Mouse (Mus musculus) stomach, embryonic 15.5 days (tissue): ENCODE results near the gene Phf21a. TPM values are rescaled to one million over a fixed set of nuclear protein-coding genes. Genes with fewer than 3 reads are reported as not detected.

Experiments
- ATAC-seq: fragments of 200-750 bp; cut with Nextera tagmentation; 2 replicates; pipeline ENCODE4 v1.8.0; 2017; ENCODE audit warnings: low read depth, moderate number of reproducible peaks, moderate TSS enrichment; ENCODE audit not compliant: insufficient read depth, low FRiP score
- H3K27ac ChIP-seq: fragments of 300-500 bp; sonication (generic); 2 replicates; pipeline ENCODE4 v1.5.1; 2015; ENCODE audit warnings: mild to moderate bottlenecking, inconsistent platforms
- H3K27me3 ChIP-seq: fragments of 300-500 bp; sonication (generic); replicated peaks from 2 replicates; pipeline ENCODE4 v1.6.1; 2015; ENCODE audit warnings: inconsistent platforms
- H3K36me3 ChIP-seq: fragments of 300-500 bp; sonication (generic); 2 replicates; pipeline ENCODE4 v1.6.1; 2015; ENCODE audit warnings: inconsistent platforms
- H3K4me1 ChIP-seq: fragments of 300-500 bp; sonication (generic); 2 replicates; pipeline ENCODE4 v1.6.1; 2015; ENCODE audit warnings: inconsistent platforms
- H3K4me2 ChIP-seq: fragments of 300-500 bp; sonication (generic); 2 replicates; pipeline ENCODE4 v1.6.1; 2015; ENCODE audit warnings: mild to moderate bottlenecking, inconsistent platforms
- H3K4me3 ChIP-seq: fragments of 300-500 bp; sonication (generic); replicated peaks from 2 replicates; pipeline ENCODE4 v1.5.1; 2015; ENCODE audit warnings: inconsistent platforms
- H3K9ac ChIP-seq: fragments of 300-500 bp; sonication (generic); 2 replicates; pipeline ENCODE4 v1.6.1; 2015; ENCODE audit warnings: inconsistent platforms
- H3K9me3 ChIP-seq: fragments of 300-500 bp; sonication (generic); 2 replicates; pipeline ENCODE4 v1.6.1; 2016; ENCODE audit warnings: inconsistent platforms
- WGBS: fragments of 180-500 bp; shearing (Covaris S2); methylation state at CpG from one replicate; pipeline ENCODE4 v1.1.7; 2015; 5-methylcytosine and 5-hydroxymethylcytosine counted together
- polyA plus RNA-seq: library from polyadenylated mRNA; unstranded; fragments of >200 nt; fragmentation: Nextera tagmentation; extraction: Ambion mirVana; gene quantifications from 2 replicates; pipeline ENCODE4 v1.2.1, GENCODE M21; 2015

The Phf21a gene
- polyA plus RNA-seq, 1 experiment from 2014 or later: 18.8 TPM

GRCm38 (mm10) chr2:92247711-92248110, 154.8 kb downstream of the Phf21a start:
- Histone ChIP-seq H3K4me1 (no peaks in the 10 kb centered on the region), H3K36me3 (peaks cover 9% of the 10 kb centered on the region; the same call in 1 of the 2 replicates), H3K9ac (no peak overlapping the region), H3K27ac (no peak overlapping the region), H3K27me3 (no peaks in the 10 kb centered on the region), H3K4me2 (no peak overlapping the region), H3K9me3 (no peaks in the 10 kb centered on the region), H3K4me3 (no peak overlapping the region)
- ATAC-seq: no peak
- 93% methylated on average over 2 of the region's 2 CpGs for WGBS

DNA sequence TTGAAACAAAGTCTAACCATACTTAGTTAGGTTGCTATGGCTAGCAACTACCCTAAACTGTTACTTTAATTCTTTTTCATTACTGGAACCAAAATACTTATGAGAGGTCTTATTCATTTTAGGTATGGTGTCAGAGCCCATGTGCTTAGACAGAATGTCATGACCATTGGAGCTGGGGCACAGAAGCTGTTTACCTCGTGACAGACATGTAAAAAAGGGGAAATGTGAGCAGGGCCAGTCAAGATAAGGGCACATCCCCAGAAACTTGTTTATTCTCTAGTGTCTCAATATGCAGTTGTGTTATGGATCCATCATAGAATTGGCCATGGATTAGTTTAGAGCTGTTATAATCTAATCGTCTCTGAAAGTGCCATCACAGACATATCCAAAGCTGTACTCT, 157.6 kb downstream of the Phf21a start:
- Histone ChIP-seq H3K4me3 (no peak overlapping the region), H3K27ac (no peak overlapping the region), H3K9me3 (no peaks in the 10 kb centered on the region), H3K9ac (no peak overlapping the region), H3K27me3 (no peaks in the 10 kb centered on the region), H3K36me3 (peaks cover 6% of the 10 kb centered on the region; the same call in 1 of the 2 replicates), H3K4me2 (no peak overlapping the region), H3K4me1 (no peaks in the 10 kb centered on the region)
- no peak for ATAC-seq
- WGBS: 70% methylated on average over 2 of the region's 2 CpGs

DNA sequence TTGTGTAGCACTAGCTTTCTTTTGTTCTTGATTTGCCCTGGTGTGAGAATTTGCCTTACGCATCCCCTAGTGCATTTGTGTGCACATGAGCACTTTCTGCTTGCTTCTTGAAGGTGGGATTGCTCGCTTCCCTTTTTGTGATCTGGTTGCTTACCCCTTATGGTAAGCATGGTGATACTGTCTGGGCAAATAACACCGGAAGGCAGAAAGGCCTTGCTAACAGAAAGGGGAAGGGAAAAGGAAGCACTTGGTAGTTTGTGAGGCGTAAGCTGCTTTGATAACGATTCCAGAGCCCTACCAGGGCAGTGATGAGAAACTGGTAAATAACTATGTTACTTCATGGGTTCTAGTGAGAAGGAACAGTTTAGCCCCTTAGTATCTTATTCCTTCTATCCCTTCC, 160.9 kb downstream of the Phf21a start:
- 77% methylated on average over 5 of the region's 5 CpGs for WGBS
- H3K4me1 ChIP-seq: no peaks in the 10 kb centered on the region
- H3K4me3 ChIP-seq: no peak overlapping the region
- H3K27ac ChIP-seq: no peak overlapping the region
- H3K27me3 ChIP-seq: no peaks in the 10 kb centered on the region
- no peak overlapping the region for H3K9ac ChIP-seq
- no peak overlapping the region for H3K4me2 ChIP-seq
- no peaks in the 10 kb centered on the region for H3K9me3 ChIP-seq
- H3K36me3 ChIP-seq: 0 out of 2 replicates have a peak, but pooled peaks cover 2% of the 10 kb centered on the region
- ATAC-seq: no peak

DNA sequence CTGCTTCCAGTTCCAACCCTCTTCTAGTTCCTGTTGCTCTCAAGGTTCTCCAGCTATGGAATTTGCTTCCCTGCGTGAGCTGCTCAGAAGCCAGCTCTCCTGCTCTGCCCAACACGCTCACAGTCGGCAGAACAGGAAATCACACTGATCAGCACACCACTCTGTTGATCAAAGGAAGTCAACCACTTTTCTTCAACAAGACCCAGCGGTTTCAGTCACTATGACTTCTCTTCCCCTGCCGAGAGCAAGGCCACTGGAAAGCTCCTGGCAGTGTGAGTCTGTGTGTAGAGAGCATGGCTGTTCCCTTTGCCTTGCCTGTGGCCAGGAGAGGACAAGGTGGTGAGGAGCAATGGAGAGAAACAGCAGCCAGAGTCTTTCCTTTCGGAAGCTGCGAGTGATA, 163.2 kb downstream of the Phf21a start:
- Histone ChIP-seq H3K4me3 (no peak overlapping the region), H3K9ac (no peak overlapping the region), H3K9me3 (no peaks in the 10 kb centered on the region), H3K4me1 (no peaks in the 10 kb centered on the region), H3K27ac (no peak overlapping the region), H3K27me3 (no peaks in the 10 kb centered on the region), H3K36me3 (0 out of 2 replicates have a peak, but pooled peaks cover 2% of the 10 kb centered on the region), H3K4me2 (no peak overlapping the region)
- WGBS: 81% methylated on average over 7 of the region's 7 CpGs
- ATAC-seq: no peak

- ATAC-seq: no peak
- WGBS: 66% methylated on average over 4 of the region's 4 CpGs
- Histone ChIP-seq H3K4me1 (no peaks in the 10 kb centered on the region), H3K27ac (no peak overlapping the region), H3K27me3 (no peaks in the 10 kb centered on the region), H3K36me3 (0 out of 2 replicates have a peak, but pooled peaks cover 2% of the 10 kb centered on the region), H3K4me3 (no peak overlapping the region), H3K9ac (no peak overlapping the region), H3K9me3 (no peaks in the 10 kb centered on the region), H3K4me2 (no peak overlapping the region)
Measured at GRCm38 (mm10) chr2:92257372-92257956, 164.5 kb downstream of the Phf21a start.

- 62% methylated on average over 2 of the region's 2 CpGs for WGBS
- H3K4me1 ChIP-seq: no peaks in the 10 kb centered on the region
- H3K4me2 ChIP-seq: no peak overlapping the region
- H3K27me3 ChIP-seq: no peaks in the 10 kb centered on the region
- ATAC-seq: no peak
- no peaks in the 10 kb centered on the region for H3K9me3 ChIP-seq
- no peak overlapping the region for H3K9ac ChIP-seq
- 0 out of 2 replicates have a peak, but pooled peaks cover 2% of the 10 kb centered on the region for H3K36me3 ChIP-seq
- H3K27ac ChIP-seq: no peak overlapping the region
- no peak overlapping the region for H3K4me3 ChIP-seq
Measured at GRCm38 (mm10) chr2:92259924-92260323, 167.0 kb downstream of the Phf21a start.

- H3K4me1 ChIP-seq: no peaks in the 10 kb centered on the region
- H3K9ac ChIP-seq: no peak overlapping the region
- H3K9me3 ChIP-seq: no peaks in the 10 kb centered on the region
- H3K36me3 ChIP-seq: no peaks in the 10 kb centered on the region
- no peaks in the 10 kb centered on the region for H3K27me3 ChIP-seq
- no peak overlapping the region for H3K4me2 ChIP-seq
- ATAC-seq: no peak
- H3K4me3 ChIP-seq: no peak overlapping the region
- H3K27ac ChIP-seq: peak overlapping the region; percentile 44; the same call in 1 of the 2 replicates
- WGBS: 57% methylated on average over 9 of the region's 9 CpGs
Measured at GRCm38 (mm10) chr2:92266100-92266617, 173.2 kb downstream of the Phf21a start.

DNA sequence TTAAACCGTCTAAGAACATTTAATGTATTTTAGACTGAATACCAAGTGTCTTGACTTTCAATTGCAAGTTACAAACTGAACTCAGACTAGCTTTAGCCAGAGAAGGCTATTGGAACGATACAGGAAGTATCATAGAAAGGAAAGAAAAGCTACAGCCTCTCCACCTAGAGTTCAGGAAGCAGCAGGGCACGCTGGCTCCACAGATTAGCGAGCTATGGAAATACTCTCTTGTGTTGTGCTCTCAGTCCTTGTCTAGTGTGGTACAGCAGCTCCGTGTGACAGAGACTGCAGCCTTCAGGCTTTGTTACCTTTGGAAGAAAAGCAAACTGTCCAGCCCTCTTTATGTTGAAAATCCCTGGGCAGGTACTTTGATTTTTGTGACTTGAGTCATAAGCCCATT, 176.3 kb downstream of the Phf21a start:
- no peak overlapping the region for H3K4me3 ChIP-seq
- no peak overlapping the region for H3K4me2 ChIP-seq
- ATAC-seq: no peak
- H3K27me3 ChIP-seq: no peaks in the 10 kb centered on the region
- H3K36me3 ChIP-seq: no peaks in the 10 kb centered on the region
- no peaks in the 10 kb centered on the region for H3K4me1 ChIP-seq
- no peak overlapping the region for H3K27ac ChIP-seq
- WGBS: 80% methylated on average over 5 of the region's 5 CpGs
- no peaks in the 10 kb centered on the region for H3K9me3 ChIP-seq
- H3K9ac ChIP-seq: no peak overlapping the region

GRCm38 (mm10) chr2:92272510-92272909, 179.6 kb downstream of the Phf21a start:
- Histone ChIP-seq H3K27ac (no peak overlapping the region), H3K27me3 (no peaks in the 10 kb centered on the region), H3K9me3 (no peaks in the 10 kb centered on the region), H3K4me2 (no peak overlapping the region), H3K4me1 (no peaks in the 10 kb centered on the region), H3K9ac (no peak overlapping the region), H3K36me3 (no peaks in the 10 kb centered on the region), H3K4me3 (no peak overlapping the region)
- 32% methylated on average over 2 of the region's 2 CpGs for WGBS
- ATAC-seq: no peak

DNA sequence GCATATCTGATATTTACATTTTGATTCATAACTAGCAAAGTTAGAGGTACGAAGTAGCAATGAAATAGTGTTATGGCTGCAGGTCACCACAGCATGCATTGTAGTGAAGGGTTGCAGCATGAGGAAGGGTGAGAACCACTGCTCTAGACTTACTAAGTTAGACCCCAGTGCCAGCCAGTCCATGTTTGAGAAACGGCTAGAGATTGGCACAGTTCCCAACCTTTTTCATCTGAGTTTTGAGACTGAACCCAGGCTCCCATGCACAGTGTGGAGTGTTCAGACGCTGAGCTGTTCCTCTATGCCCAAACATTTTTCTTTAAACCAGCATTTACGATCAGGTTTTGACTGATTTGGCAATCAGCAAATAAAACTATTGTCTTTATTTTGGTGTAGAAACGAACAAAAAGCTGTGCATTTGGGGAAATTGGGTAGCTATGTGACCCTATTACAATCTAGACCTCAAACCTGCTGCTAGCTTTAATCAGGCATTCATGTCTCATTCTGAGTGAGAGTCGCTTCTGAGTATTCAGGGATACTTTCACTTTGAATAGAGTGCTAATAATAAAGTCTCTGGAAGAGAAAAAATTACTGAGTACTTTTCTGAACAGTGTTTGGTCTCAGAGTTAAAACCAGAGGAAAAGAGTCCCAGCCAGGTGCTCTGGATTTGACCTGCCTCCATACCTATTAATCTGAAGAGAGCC, 180.3 kb downstream of the Phf21a start:
- Histone ChIP-seq H3K4me1 (no peaks in the 10 kb centered on the region), H3K27me3 (no peaks in the 10 kb centered on the region), H3K4me3 (no peak overlapping the region), H3K9me3 (no peaks in the 10 kb centered on the region), H3K36me3 (no peaks in the 10 kb centered on the region), H3K4me2 (no peak overlapping the region), H3K27ac (no peak overlapping the region), H3K9ac (no peak overlapping the region)
- ATAC-seq: no peak
- WGBS: 62% methylated on average over 6 of the region's 6 CpGs

DNA sequence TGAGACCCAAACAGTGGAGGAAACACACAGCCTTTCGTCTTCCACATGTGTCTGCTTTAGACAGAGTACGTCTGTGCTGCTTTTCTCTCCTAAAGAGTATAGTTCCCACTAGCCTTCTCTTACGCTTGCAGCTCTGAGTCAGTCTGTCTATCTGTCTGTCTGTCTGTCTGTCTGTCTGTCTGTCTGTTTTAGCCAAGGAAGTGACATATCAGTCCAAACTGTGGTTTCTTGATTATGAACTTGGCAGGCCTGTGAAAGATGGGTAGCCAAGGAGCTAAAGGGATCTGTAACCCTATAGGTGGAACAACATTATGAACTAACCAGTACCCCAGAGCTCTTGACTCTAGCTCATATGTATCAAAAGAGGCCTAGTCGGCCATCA, 180.9 kb downstream of the Phf21a start:
- H3K9me3 ChIP-seq: no peaks in the 10 kb centered on the region
- H3K4me2 ChIP-seq: no peak overlapping the region
- H3K9ac ChIP-seq: no peak overlapping the region
- H3K36me3 ChIP-seq: no peaks in the 10 kb centered on the region
- no peaks in the 10 kb centered on the region for H3K27me3 ChIP-seq
- no peak overlapping the region for H3K4me3 ChIP-seq
- 76% methylated on average over 4 of the region's 4 CpGs for WGBS
- no peaks in the 10 kb centered on the region for H3K4me1 ChIP-seq
- no peak for ATAC-seq
- no peak overlapping the region for H3K27ac ChIP-seq

DNA sequence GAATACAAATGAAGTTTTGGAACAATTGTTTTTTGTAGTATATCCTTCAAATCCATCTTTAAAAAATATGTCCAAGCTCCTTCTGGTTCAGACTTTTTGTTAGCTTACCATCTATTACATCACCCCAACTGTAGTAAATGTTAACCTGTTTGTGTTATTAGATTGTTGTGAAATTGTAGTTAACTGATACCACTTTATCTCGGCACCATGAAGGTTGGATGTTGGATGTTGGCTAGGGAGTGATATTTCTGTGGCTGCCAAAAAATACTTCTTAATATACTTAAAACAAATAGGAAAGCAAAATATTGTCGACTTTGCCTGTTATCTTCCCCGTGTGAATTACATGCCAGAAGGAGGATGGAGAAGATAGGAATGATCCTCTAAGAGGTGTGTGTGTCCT, 184.9 kb downstream of the Phf21a start:
- H3K9ac ChIP-seq: no peak overlapping the region
- no peaks in the 10 kb centered on the region for H3K4me1 ChIP-seq
- no peaks in the 10 kb centered on the region for H3K9me3 ChIP-seq
- no peak overlapping the region for H3K4me3 ChIP-seq
- ATAC-seq: no peak
- no peak overlapping the region for H3K27ac ChIP-seq
- no peaks in the 10 kb centered on the region for H3K27me3 ChIP-seq
- H3K36me3 ChIP-seq: no peaks in the 10 kb centered on the region
- 75% methylated on average over 3 of the region's 3 CpGs for WGBS
- H3K4me2 ChIP-seq: no peak overlapping the region
